ENCODE assay signal across 18 mouse cellular contexts in genomic region chr8:13179482-13179881, GRCm38 (mm10).
"Had no signal": no experiment of that assay in that cellular context is flagged by ENCODE, and none has a peak within 500 bp of the region (broad histone marks: within the 10 kb centered on the region; RNA-seq: fewer than 3 reads in every experiment).

No protein-coding gene starts in this region.

- H3K9me3 ChIP-seq: limb, embryonic 10.5 days; liver, embryonic 15.5 days; neural tube, embryonic 15.5 days had no signal

- H3K9ac ChIP-seq: liver, embryonic 15.5 days; neural tube, embryonic 15.5 days had no signal

- H3K4me3 ChIP-seq: layer of hippocampus, adult 2 months; left cerebral cortex, adult 2 months; limb, embryonic 10.5 days; liver, embryonic 15.5 days; neural tube, embryonic 15.5 days had no signal

- H3K4me2 ChIP-seq: liver, embryonic 11.5 days; liver, embryonic 15.5 days; neural tube, embryonic 15.5 days had no signal

- H3K27ac ChIP-seq: kidney, postnatal 0 days; layer of hippocampus, adult 2 months; left cerebral cortex, adult 2 months; limb, embryonic 10.5 days; liver, embryonic 15.5 days; neural tube, embryonic 15.5 days had no signal

- DNase-seq: kidney, adult 9 months; kidney, postnatal 36 days; lung, adult 2 months; lung, postnatal 36 days; retina, postnatal 1 day; right cerebral cortex, postnatal 4 days; spleen, adult 18-20 months; thymus, adult 2 months; thymus, postnatal 25 days had no signal

- H3K27me3 ChIP-seq: liver, embryonic 15.5 days; neural tube, embryonic 15.5 days had no signal

- ATAC-seq: lung, postnatal 0 days; midbrain, embryonic 16.5 days had no signal

- H3K4me1 ChIP-seq: limb, embryonic 10.5 days; neural tube, embryonic 15.5 days had no signal
